Mouse (Mus musculus) lung, embryonic 16.5 days (tissue): Measurements from ENCODE around the gene Slc26a1. TPM values are rescaled to one million over a fixed set of nuclear protein-coding genes. Genes with fewer than 3 reads are reported as not detected.
"Not testable (repeated sequence)": the region's sequence is repeated elsewhere in the genome, so short reads cannot be mapped to it uniquely, and the experiment has no call there.

Experiments used
- ATAC-seq: fragments of 200-750 bp; cut with Nextera tagmentation; 2 replicates; pipeline ENCODE4 v1.8.0; 2017; ENCODE audit warnings: low read depth, mild to moderate bottlenecking, moderate library complexity
- H3K27ac ChIP-seq: fragments of 300-500 bp; sonication (generic); 2 replicates; pipeline ENCODE4 v1.5.1; 2014; ENCODE audit warnings: mild to moderate bottlenecking, control low read depth, low read length
- H3K27me3 ChIP-seq: fragments of 300-500 bp; sonication (generic); 2 replicates; pipeline ENCODE4 v1.6.1; 2014; ENCODE audit warnings: low read depth, low read length, mixed read lengths; ENCODE audit not compliant: control insufficient read depth, insufficient read depth
- H3K36me3 ChIP-seq: fragments of 300-500 bp; sonication (generic); 2 replicates; pipeline ENCODE4 v1.6.1; 2014; ENCODE audit warnings: low read length; ENCODE audit not compliant: control insufficient read depth, insufficient read depth
- H3K4me1 ChIP-seq: fragments of 300-500 bp; sonication (generic); replicated peaks from 2 replicates; pipeline ENCODE4 v1.6.1; 2014; ENCODE audit warnings: low read length, mixed read lengths; ENCODE audit not compliant: control insufficient read depth, insufficient read depth
- H3K4me2 ChIP-seq: fragments of 300-500 bp; sonication (generic); 2 replicates; pipeline ENCODE4 v1.6.1; 2014; ENCODE audit warnings: low read depth, low read length, control low read depth
- H3K4me3 ChIP-seq: fragments of 300-500 bp; sonication (generic); 2 replicates; pipeline ENCODE4 v1.5.1; 2014; ENCODE audit warnings: mild to moderate bottlenecking, low read length, control low read depth
- H3K9ac ChIP-seq: fragments of 300-500 bp; sonication (generic); 2 replicates; pipeline ENCODE4 v1.6.1; 2014; ENCODE audit warnings: low read length, control low read depth
- H3K9me3 ChIP-seq: fragments of 300-500 bp; sonication (generic); 2 replicates; pipeline ENCODE4 v1.6.1; 2016; ENCODE audit warnings: low read length; ENCODE audit not compliant: control insufficient read depth
- WGBS: fragments of 180-500 bp; shearing (Covaris S2); extraction: QIAGEN DNeasy Blood & Tissue Kit; methylation state at CpG from one replicate; pipeline ENCODE4 v1.1.7; 2014; 5-methylcytosine and 5-hydroxymethylcytosine counted together
- polyA plus RNA-seq: library from polyadenylated mRNA; unstranded; fragments of >200 nt; fragmentation: Nextera tagmentation; extraction: Ambion mirVana; gene quantifications from 2 replicates; pipeline ENCODE4 v1.2.1, GENCODE M21; 2015

The Slc26a1 gene
- polyA plus RNA-seq, 1 experiment from 2014 or later, result 0.51 TPM

DNA sequence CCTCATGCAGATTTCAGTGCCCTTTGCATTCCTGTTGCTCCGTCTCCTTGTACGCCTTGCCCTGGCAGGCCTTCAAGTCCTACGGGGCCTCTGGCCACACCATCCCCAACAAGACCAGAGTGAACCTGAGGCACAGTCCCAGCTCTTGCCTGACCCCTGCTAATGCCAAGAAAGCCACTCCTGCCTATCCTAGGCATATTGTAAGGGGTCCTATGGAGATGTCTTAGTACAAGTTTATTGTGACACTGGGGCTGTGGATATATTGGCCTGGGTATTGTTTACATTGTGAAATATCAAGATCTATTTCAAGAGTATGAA, 29.1 kb downstream of the Slc26a1 start:
- H3K4me2 ChIP-seq, result no peak overlapping the region
- H3K4me1 ChIP-seq, result no peaks in the 10 kb centered on the region
- H3K27me3 ChIP-seq, result no peaks in the 10 kb centered on the region
- WGBS, result 73% methylated on average over 3 of the region's 3 CpGs
- H3K36me3 ChIP-seq, result peaks cover 14% of the 10 kb centered on the region; the same call in 1 of the 2 replicates
- ATAC-seq, result no peak
- H3K9ac ChIP-seq, result no peak overlapping the region
- no peaks in the 10 kb centered on the region for H3K9me3 ChIP-seq
- H3K4me3 ChIP-seq, result no peak overlapping the region
- H3K27ac ChIP-seq, result no peak overlapping the region

DNA sequence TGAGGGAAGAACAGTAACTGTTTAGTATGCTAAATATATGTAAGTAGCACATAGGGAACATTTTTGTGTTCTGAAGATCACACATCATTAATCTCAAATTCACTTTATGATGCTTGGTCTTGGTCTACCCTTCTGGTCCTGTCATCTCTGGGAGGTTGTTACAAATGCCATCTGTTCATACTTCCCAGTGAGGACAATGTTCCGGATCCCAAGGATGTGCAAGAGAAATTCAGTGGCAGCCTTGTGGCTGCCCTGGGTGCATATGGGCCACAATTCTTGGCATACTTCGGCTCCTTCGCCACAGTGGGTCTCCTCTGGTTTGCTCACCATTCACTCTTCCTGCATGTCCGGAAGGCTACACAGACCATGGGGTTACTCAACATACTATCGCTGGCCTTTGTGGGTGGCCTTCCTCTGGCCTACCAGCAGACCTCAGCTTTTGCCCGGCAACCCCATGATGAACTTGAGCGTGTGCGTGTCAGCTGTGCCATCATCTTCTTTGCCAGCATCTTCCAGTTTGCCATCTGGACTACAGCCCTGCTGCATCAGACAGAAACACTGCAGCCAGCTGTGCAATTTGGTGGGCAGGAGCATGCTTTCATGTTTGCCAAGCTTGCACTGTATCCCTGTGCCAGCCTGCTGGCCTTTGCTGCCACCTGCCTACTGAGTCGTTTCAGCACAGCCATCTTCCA, 29.6 kb downstream of the Slc26a1 start:
- Histone ChIP-seq H3K36me3 (peaks cover 14% of the 10 kb centered on the region; the same call in 1 of the 2 replicates), H3K27me3 (no peaks in the 10 kb centered on the region), H3K27ac (no peak overlapping the region), H3K4me1 (no peaks in the 10 kb centered on the region), H3K9ac (no peak overlapping the region), H3K4me3 (no peak overlapping the region), H3K4me2 (no peak overlapping the region), H3K9me3 (no peaks in the 10 kb centered on the region)
- no peak for ATAC-seq
- WGBS, result 78% methylated on average over 9 of the region's 9 CpGs

DNA sequence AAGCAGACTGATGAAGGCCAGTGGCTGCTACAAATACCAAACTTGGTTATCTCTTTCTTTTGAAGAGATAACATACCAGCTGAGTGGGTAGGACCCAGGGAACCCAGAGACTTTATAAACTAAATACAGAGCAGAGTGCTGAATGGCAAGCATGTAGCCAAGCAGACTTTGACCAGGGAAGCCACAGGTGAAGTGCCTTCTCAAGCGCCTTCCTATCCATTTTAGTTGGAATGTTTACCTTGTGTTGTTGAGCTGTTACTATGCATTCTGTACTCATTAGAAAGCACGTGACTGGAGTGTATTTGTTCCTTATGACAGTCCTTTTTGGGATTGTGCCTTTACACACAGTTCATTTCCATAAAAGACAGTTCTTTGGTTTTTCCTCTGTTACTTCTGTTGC, 31.7 kb downstream of the Slc26a1 start:
- Histone ChIP-seq H3K9ac (no peak overlapping the region), H3K4me2 (no peak overlapping the region), H3K4me3 (no peak overlapping the region), H3K27me3 (no peaks in the 10 kb centered on the region), H3K27ac (no peak overlapping the region), H3K9me3 (no peaks in the 10 kb centered on the region), H3K36me3 (peaks cover 14% of the 10 kb centered on the region; the same call in 1 of the 2 replicates), H3K4me1 (no peaks in the 10 kb centered on the region)
- WGBS, result 61% methylated on average over 2 of the region's 2 CpGs
- ATAC-seq, result no peak

DNA sequence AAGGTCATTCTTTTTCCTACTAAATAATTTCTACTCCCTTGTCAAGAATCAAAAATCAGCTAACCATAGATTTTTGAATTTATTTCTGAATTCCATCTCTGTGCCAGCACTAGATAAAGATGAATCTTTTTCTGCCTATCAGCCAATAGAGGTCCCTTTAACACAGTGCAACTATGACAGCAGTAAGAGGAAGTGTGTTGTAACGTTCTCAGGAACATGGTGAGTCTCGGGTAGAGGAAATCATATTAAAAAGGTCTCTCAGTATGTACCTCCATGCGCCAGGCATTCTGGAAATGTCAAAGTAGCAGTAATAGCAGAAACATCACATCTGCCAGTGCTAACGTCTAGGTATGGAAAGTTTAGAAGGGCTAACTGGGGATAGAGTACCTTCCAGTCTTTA, 39.2 kb downstream of the Slc26a1 start:
- Histone ChIP-seq H3K27ac (no peak overlapping the region), H3K4me3 (no peak overlapping the region), H3K4me1 (no peaks in the 10 kb centered on the region), H3K36me3 (no peaks in the 10 kb centered on the region), H3K27me3 (no peaks in the 10 kb centered on the region), H3K4me2 (no peak overlapping the region), H3K9me3 (no peaks in the 10 kb centered on the region), H3K9ac (no peak overlapping the region)
- no peak for ATAC-seq
- WGBS, result 61% methylated on average over 4 of the region's 4 CpGs

DNA sequence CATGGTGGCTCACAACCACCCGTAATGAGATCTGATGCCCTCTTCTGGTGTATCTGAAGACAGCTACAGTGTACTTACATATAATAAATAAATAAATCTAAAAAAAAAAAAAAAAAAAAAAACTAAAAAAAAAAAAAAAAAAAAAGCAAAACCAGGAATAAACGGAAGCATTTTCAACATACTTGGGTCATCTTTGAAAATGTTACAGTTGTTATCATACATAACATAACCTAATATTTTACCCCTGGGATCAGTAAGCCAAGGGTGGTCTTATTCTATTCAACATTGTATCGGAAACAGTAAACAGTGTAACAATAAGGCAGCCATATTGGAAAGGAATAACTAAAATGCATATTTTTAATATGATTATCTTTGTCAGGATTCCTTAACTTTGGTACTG, 41.3 kb downstream of the Slc26a1 start:
- not testable (repeated sequence) for H3K27ac ChIP-seq, H3K4me2 ChIP-seq, H3K4me1 ChIP-seq, ATAC-seq, H3K9ac ChIP-seq, H3K27me3 ChIP-seq, H3K36me3 ChIP-seq, H3K4me3 ChIP-seq, H3K9me3 ChIP-seq
- WGBS, result 79% methylated on average over 2 of the region's 3 CpGs

DNA sequence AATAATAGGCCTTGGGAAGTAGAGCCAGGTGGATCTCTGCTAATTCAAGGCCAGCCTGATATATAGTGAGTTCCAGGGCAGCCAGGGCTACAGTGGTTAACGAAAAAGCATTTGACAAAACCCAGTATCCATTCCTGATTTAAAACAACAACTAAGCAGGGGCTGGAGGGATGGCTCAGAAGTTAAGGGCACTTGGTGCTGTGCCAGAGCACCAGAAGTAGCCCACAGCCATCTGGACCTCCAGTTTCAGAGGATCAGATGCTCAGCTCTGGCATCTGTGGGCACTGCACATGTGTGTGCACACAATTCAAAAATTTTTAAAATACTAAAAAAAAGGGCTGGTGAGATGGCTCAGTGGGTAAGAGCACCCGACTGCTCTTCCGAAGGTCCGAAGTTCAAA, 41.7 kb downstream of the Slc26a1 start:
- Histone ChIP-seq H3K9me3 (no peaks in the 10 kb centered on the region), H3K27ac (no peak overlapping the region), H3K4me3 (no peak overlapping the region), H3K27me3 (no peaks in the 10 kb centered on the region), H3K36me3 (no peaks in the 10 kb centered on the region), H3K4me1 (peaks cover 2% of the 10 kb centered on the region), H3K9ac (no peak overlapping the region), H3K4me2 (no peak overlapping the region)
- WGBS, result 83% methylated on average over 4 of the region's 4 CpGs
- no peak for ATAC-seq

DNA sequence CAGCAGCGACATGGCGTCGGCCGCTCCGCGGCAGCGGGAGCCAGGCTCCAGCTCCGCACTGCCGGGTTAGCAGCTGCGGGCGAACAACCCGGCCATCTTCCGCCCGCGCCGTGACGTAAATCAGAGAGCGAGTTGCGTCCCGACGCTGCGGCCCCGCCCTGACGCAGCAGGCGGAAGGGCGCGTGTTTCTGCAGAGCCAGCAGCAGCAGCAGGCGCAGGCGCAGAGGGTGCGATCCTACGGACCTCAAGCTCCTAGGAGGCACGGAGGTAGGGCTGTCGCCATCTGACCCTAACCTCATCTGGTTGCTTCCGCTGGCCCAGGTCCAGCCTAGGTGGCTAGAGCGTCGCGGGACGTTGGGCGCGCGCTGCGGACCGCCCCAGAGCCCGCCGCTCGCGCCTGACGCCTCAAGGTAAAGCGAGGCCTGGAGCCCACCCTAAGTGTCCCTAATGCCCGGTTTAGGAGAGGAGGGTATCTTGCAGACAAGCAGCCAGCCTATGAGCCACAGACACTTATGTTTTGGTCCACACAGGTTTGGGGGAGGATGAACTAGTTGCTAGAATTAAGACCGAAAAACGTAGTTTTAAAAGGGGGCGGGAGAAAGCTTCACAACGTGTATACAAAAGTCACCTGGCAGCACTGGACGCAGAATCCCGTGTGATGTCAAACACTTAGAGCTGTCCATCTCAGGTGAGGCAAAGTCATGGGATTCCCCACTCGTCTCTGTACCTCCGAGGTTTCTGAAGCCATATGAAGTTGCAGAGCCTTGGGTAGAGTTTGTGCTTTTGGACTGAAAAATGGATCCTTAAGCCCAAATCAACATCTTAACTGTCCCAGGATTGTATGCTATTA, 45.5 kb downstream of the Slc26a1 start, which contains the start of the genes Gak and Tmem175:
TSS of gene Gak (minus strand) at position 122 of the 850 bp plus-strand sequence.
TSS of gene Tmem175 (plus strand) at position 137 of the 850 bp plus-strand sequence.
- Histone ChIP-seq H3K4me1 (peaks cover 13% of the 10 kb centered on the region), H3K9ac (peak within 1 kb of the TSS; percentile 98), H3K27me3 (no peaks in the 10 kb centered on the region), H3K4me3 (peak within 1 kb of the TSS; percentile 98), H3K27ac (peak within 1 kb of the TSS; percentile 88), H3K9me3 (no peaks in the 10 kb centered on the region), H3K4me2 (peak within 1 kb of the TSS; percentile 95), H3K36me3 (no peaks in the 10 kb centered on the region)
- under 1% methylated on average over 58 of the region's 58 CpGs for WGBS
- peak; percentile 98 for ATAC-seq

DNA sequence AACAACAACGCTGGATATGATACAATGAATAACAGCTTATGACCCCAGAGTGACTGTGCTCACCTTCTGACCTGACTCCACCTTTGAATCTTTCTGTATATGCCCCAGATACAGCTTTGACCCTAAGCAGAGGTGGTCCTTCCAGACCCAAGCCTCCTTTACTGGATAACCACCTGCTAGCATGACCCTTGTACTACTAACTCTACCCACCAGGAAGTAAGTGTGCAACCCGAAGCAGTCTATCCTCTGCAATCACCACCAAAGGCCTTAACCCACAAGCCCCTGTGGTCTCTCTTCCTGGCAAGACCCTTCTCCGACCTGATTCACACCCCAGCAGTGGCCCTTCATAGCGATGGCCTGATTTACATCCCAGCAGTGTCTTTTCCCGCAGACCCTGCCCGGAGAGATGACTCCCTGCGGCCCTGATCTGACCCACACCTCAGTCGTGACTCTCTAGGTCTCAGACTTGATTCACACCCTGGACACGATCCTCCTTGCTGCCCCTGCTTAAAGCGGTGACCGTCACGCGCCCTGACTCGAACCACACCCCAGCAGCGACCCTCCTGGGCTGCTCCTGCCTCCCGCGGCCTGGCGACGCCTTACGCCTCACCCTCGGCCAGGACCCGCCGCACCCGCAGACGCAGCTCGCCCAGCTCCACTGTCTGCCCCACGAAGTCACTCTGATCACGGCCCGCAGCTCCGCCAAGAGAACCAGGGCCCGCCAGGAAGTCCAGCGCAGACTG, 46.3 kb downstream of the Slc26a1 start:
- Histone ChIP-seq H3K9me3 (no peaks in the 10 kb centered on the region), H3K4me1 (peaks cover 13% of the 10 kb centered on the region), H3K4me3 (peak overlapping the region; percentile 98), H3K27me3 (no peaks in the 10 kb centered on the region), H3K27ac (peak overlapping the region; percentile 88), H3K36me3 (peaks cover 7% of the 10 kb centered on the region), H3K9ac (peak overlapping the region; percentile 98), H3K4me2 (peak overlapping the region; percentile 95)
- ATAC-seq, result peak; percentile 83
- WGBS, result 1% methylated on average over 32 of the region's 32 CpGs
